Mouse (Mus musculus) liver, embryonic 16.5 days (tissue): ENCODE results near the gene Polr3a. TPM values are rescaled to one million over a fixed set of nuclear protein-coding genes. Genes with fewer than 3 reads are reported as not detected.
"Not testable (repeated sequence)": the region's sequence is repeated elsewhere in the genome, so short reads cannot be mapped to it uniquely, and the experiment has no call there.

Source experiments
- ATAC-seq: fragments of 200-750 bp; cut with Nextera tagmentation; 2 replicates; pipeline ENCODE4 v1.8.0; 2017; ENCODE audit warnings: low read depth, mild to moderate bottlenecking, moderate number of reproducible peaks, moderate library complexity
- H3K27ac ChIP-seq: fragments of 300-500 bp; sonication (generic); 2 replicates; pipeline ENCODE4 v1.5.1; 2014; ENCODE audit warnings: mild to moderate bottlenecking, low read length
- H3K27me3 ChIP-seq: fragments of 300-500 bp; sonication (generic); 2 replicates; pipeline ENCODE4 v1.6.1; 2014; ENCODE audit warnings: low read depth, low read length, mixed read lengths; ENCODE audit not compliant: control insufficient read depth, insufficient read depth
- H3K36me3 ChIP-seq: fragments of 300-500 bp; sonication (generic); 2 replicates; pipeline ENCODE4 v1.6.1; 2014; ENCODE audit warnings: mild to moderate bottlenecking; ENCODE audit not compliant: control insufficient read depth, insufficient read depth
- H3K4me1 ChIP-seq: fragments of 300-500 bp; sonication (generic); 2 replicates; pipeline ENCODE4 v1.6.1; 2014; ENCODE audit warnings: low read depth, low read length, mixed read lengths; ENCODE audit not compliant: control insufficient read depth
- H3K4me2 ChIP-seq: fragments of 300-500 bp; sonication (generic); 2 replicates; pipeline ENCODE4 v1.6.1; 2014; ENCODE audit warnings: low read depth, low read length, mixed read lengths
- H3K4me3 ChIP-seq: fragments of 300-500 bp; sonication (generic); 2 replicates; pipeline ENCODE4 v1.5.1; 2014; ENCODE audit warnings: low read depth, mild to moderate bottlenecking, low read length
- H3K9ac ChIP-seq: fragments of 300-500 bp; sonication (generic); 2 replicates; pipeline ENCODE4 v1.6.1; 2014; ENCODE audit warnings: low read depth, low read length
- H3K9me3 ChIP-seq: fragments of 300-500 bp; sonication (generic); replicated peaks from 2 replicates; pipeline ENCODE4 v1.6.1; 2016; ENCODE audit warnings: low read length; ENCODE audit not compliant: control insufficient read depth
- WGBS: fragments of 180-500 bp; shearing (Covaris S2); extraction: QIAGEN DNeasy Blood & Tissue Kit; methylation state at CpG from one replicate; pipeline ENCODE4 v1.1.7; 2014; ENCODE audit not compliant: insufficient replicate concordance; 5-methylcytosine and 5-hydroxymethylcytosine counted together
- polyA plus RNA-seq: library from polyadenylated mRNA; unstranded; fragments of >200 nt; fragmentation: Nextera tagmentation; extraction: Ambion mirVana; gene quantifications from 2 replicates; pipeline ENCODE4 v1.2.1, GENCODE M21; 2015

Polr3a gene
- polyA plus RNA-seq, 1 experiment from 2014 or later, result 6.5 TPM

GRCm38 (mm10) chr14:24498561-24499255 lies 11.8 kb upstream of the Polr3a start:
- no peak overlapping the region for H3K4me2 ChIP-seq
- 63% methylated on average over 5 of the region's 5 CpGs for WGBS
- no peak overlapping the region for H3K4me3 ChIP-seq
- H3K4me1 ChIP-seq, result peaks cover 9% of the 10 kb centered on the region
- H3K9me3 ChIP-seq, result no peaks in the 10 kb centered on the region
- no peaks in the 10 kb centered on the region for H3K27me3 ChIP-seq
- H3K9ac ChIP-seq, result no peak overlapping the region
- H3K36me3 ChIP-seq, result peaks cover 49% of the 10 kb centered on the region
- ATAC-seq, result no peak
- H3K27ac ChIP-seq, result no peak overlapping the region

DNA sequence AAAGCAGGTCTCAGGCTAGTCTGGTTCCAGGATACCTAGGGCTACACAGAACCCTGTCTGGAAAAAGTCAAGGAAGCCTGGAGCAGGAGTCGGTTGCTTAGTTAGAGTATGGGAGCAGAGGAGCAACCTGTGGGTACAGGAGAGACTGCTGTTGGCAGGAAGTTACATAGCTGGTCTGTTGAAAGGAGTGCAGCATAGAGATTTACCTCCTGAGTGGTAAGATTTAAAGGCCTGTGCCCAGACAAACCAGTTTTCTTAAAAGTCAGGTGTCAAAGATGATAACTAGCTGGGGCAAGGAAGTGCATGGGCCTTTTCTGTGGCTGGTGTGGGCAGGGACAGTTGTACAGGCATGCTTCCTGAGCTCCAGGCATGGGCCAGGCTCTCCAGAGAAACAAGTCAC lies 10.6 kb upstream of the Polr3a start:
- Histone ChIP-seq H3K36me3 (peaks cover 59% of the 10 kb centered on the region), H3K4me1 (peaks cover 20% of the 10 kb centered on the region), H3K27me3 (no peaks in the 10 kb centered on the region), H3K4me3 (no peak overlapping the region), H3K9ac (no peak overlapping the region), H3K27ac (no peak overlapping the region), H3K9me3 (no peaks in the 10 kb centered on the region), H3K4me2 (no peak overlapping the region)
- no peak for ATAC-seq
- WGBS, result 75% methylated on average over 1 of the region's 1 CpGs

- H3K27me3 ChIP-seq, result no peaks in the 10 kb centered on the region
- H3K4me1 ChIP-seq, result peaks cover 27% of the 10 kb centered on the region
- no peaks in the 10 kb centered on the region for H3K9me3 ChIP-seq
- H3K27ac ChIP-seq, result no peak overlapping the region
- no peak overlapping the region for H3K4me2 ChIP-seq
- 68% methylated on average over 1 of the region's 1 CpGs for WGBS
- peaks cover 63% of the 10 kb centered on the region for H3K36me3 ChIP-seq
- no peak overlapping the region for H3K9ac ChIP-seq
- no peak overlapping the region for H3K4me3 ChIP-seq
- no peak for ATAC-seq
Measured at GRCm38 (mm10) chr14:24496507-24496906, 9.6 kb upstream of the Polr3a start.

- Histone ChIP-seq H3K9me3 (no peaks in the 10 kb centered on the region), H3K9ac (no peak overlapping the region), H3K27ac (no peak overlapping the region), H3K4me3 (peak overlapping the region; percentile 15; the same call in 1 of the 2 replicates), H3K27me3 (no peaks in the 10 kb centered on the region), H3K4me2 (peak overlapping the region; percentile 82), H3K4me1 (peaks cover 31% of the 10 kb centered on the region), H3K36me3 (peaks cover 58% of the 10 kb centered on the region)
- ATAC-seq, result no peak
- 74% methylated on average over 9 of the region's 9 CpGs for WGBS
Measured at GRCm38 (mm10) chr14:24493256-24493655, 6.4 kb upstream of the Polr3a start.

DNA sequence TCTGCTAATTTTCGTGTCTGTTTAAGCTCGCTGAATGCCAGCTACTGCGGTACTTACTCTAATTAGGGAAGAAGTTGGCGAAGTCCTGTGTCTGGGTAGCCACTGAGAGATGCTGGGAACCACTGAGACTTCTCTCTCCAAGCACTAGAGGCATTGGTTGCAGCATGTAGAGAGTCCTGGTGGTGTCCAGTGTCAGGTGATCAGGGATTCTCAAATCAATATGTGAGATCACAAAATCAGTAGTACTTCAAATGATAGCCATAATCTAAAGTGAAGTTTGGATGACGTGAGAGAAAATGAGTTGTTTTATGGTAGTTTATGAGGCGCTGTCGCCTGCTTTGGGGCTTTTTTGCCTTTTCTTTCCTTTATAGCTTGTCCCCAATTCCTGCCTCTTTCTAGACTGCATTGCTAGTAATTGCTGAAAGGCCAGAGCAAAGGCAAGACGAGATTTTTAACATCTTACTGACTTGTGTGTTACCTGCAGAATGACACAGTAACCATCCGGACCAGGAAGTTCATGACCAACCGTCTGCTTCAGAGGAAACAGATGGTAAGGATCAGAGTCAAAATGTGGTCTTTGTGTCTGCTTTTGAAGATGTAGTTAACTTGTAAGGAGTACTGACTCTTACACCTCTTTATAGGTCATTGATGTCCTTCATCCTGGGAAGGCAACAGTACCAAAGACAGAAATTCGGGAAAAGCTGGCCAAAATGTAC lies 4.6 kb upstream of the Polr3a start:
- peaks cover 31% of the 10 kb centered on the region for H3K4me1 ChIP-seq
- ATAC-seq, result no peak
- no peaks in the 10 kb centered on the region for H3K27me3 ChIP-seq
- H3K9ac ChIP-seq, result peak overlapping the region; percentile 90
- H3K27ac ChIP-seq, result peak overlapping the region; percentile 66
- peaks cover 40% of the 10 kb centered on the region for H3K36me3 ChIP-seq
- H3K4me2 ChIP-seq, result peak overlapping the region; percentile 82
- no peaks in the 10 kb centered on the region for H3K9me3 ChIP-seq
- under 1% methylated on average over 11 of the region's 11 CpGs for WGBS
- peak overlapping the region; percentile 89 for H3K4me3 ChIP-seq

GRCm38 (mm10) chr14:24490468-24491265 lies 3.8 kb upstream of the Polr3a start:
- peak overlapping the region; percentile 82 for H3K4me2 ChIP-seq
- peak overlapping the region; percentile 90 for H3K9ac ChIP-seq
- peaks cover 36% of the 10 kb centered on the region for H3K4me1 ChIP-seq
- H3K4me3 ChIP-seq, result peak overlapping the region; percentile 89
- H3K9me3 ChIP-seq, result no peaks in the 10 kb centered on the region
- peak; percentile 93 for ATAC-seq
- H3K27ac ChIP-seq, result peak overlapping the region; percentile 66
- WGBS, result under 1% methylated on average over 64 of the region's 64 CpGs
- no peaks in the 10 kb centered on the region for H3K27me3 ChIP-seq
- peaks cover 33% of the 10 kb centered on the region for H3K36me3 ChIP-seq

GRCm38 (mm10) chr14:24489772-24490171 lies 2.9 kb upstream of the Polr3a start:
- H3K4me3 ChIP-seq, result not testable (repeated sequence)
- 71% methylated on average over 7 of the region's 7 CpGs for WGBS

DNA sequence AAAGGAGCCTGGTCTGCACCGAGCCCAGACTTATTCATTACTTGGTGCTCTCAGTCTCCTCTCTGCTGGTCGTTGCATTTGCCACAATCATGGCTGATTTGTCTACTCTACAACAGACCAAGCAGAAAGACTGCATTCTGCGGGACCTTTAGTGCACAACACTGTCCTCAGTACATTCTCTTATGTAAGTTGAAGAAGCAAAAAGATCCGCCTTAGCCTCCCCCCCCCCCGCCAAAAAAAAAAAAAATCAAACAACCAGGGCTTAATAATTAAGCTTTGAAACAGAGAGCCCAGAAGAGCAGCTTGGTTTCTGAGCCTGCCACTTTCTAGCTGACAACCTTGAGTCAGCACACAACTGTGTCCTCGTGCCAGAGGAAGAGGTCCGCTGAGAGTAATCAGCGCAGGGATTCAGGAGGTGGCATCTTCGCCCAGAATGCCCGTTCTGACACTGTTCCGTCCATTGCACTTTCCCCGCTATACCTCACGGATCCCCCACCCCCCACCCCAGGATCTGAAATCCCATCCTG lies 554 bp downstream of the Polr3a start:
- H3K4me1 ChIP-seq, result peaks cover 11% of the 10 kb centered on the region
- peaks cover 13% of the 10 kb centered on the region for H3K36me3 ChIP-seq
- peak overlapping the region; percentile 81 for H3K9ac ChIP-seq
- H3K27me3 ChIP-seq, result no peaks in the 10 kb centered on the region
- peak overlapping the region; percentile 70 for H3K4me2 ChIP-seq
- H3K9me3 ChIP-seq, result no peaks in the 10 kb centered on the region
- WGBS, result 3% methylated on average over 13 of the region's 13 CpGs
- ATAC-seq, result no peak
- peak overlapping the region; percentile 74 for H3K27ac ChIP-seq
- H3K4me3 ChIP-seq, result peak overlapping the region; percentile 93

More at GRCm38 (mm10) chr14:24489772-24490171, 2.9 kb upstream of the Polr3a start:
- not testable (repeated sequence) for H3K27ac ChIP-seq, ATAC-seq, H3K9ac ChIP-seq, H3K9me3 ChIP-seq, H3K27me3 ChIP-seq, H3K4me2 ChIP-seq
- H3K4me1 ChIP-seq, result peaks cover 40% of the 10 kb centered on the region
- peaks cover 25% of the 10 kb centered on the region for H3K36me3 ChIP-seq
